Mouse (Mus musculus) megakaryocyte, embryonic 14.5 days (primary cell): ENCODE results near the gene Eif1b.

ENCODE experiments used
- FLI1 ChIP-seq: IDR thresholded peaks from 2 replicates; pipeline ENCODE4 v1.6.1; 2012; ENCODE audit warnings: low read length, inconsistent platforms, mixed read lengths
- GATA1 ChIP-seq: IDR thresholded peaks from 3 replicates; pipeline ENCODE4 v1.6.1; 2012; ENCODE audit warnings: mixed read lengths, low read length, inconsistent platforms, borderline replicate concordance

DNA sequence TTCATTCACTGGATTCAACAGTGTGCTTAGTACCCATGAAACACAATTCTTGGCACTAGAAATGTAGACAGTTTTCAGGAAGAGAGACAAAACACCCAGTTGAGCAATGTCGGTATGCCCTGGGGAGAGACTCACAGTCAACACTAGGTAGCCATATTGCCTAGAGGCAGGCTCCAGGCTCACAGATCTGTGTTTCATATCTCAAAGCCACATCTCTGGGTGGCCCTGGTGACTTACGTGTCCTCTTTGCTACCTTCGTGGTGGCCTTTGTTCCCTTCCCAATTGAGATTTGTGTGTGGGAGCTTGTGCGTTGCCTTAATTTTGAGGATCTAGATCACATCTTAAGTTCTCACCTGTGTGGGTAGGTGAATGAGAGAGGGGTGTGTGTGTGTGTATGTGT is 9.7 kb upstream of the Eif1b start:
- TF ChIP-seq GATA1, result no peak
- no peak for TF ChIP-seq FLI1
